Mouse (Mus musculus) urinary bladder, postnatal 4 days (tissue): ENCODE measurements around the gene Anp32b.

Experiments
- DNase-seq, 2 experiments: peaks; one replicate each; pipeline ENCODE4 v3.0.0; 2021 to 2022; ENCODE audit warnings: low spot score in 2 of 2

Anp32b gene

GRCm38 (mm10) chr4:46505361-46506057 is 54.8 kb downstream of the Anp32b start:
- DNase-seq = no peak

GRCm38 (mm10) chr4:46506801-46507610 is 56.3 kb downstream of the Anp32b start:
- DNase-seq = peak; percentile 95 to 96

GRCm38 (mm10) chr4:46507736-46508460 is 57.2 kb downstream of the Anp32b start:
- DNase-seq = peak; percentile 71 to 89

GRCm38 (mm10) chr4:46520491-46520890 is 69.8 kb downstream of the Anp32b start:
- no peak for DNase-seq

GRCm38 (mm10) chr4:46521457-46521856 is 70.8 kb downstream of the Anp32b start:
- DNase-seq = no peak
